ENCODE assay signal across 8 mouse cellular contexts in genomic region chr7:19523017-19523756, GRCm38 (mm10). TPM values are rescaled to one million over a fixed set of nuclear protein-coding genes. Genes with fewer than 3 reads are reported as not detected.
DNase-seq lines count a peak whose midpoint lies in the region; ATAC-seq and TF ChIP-seq lines count a peak whose summit lies in the region.

No protein-coding gene starts in this region.

- 12% methylated on average over 72 of the region's 72 CpGs for WGBS in heart, embryonic 13.5 days
- WGBS in embryonic facial prominence, embryonic 12.5 days: 17% methylated on average over 72 of the region's 72 CpGs
- 15% methylated on average over 72 of the region's 72 CpGs for WGBS in limb, embryonic 11.5 days
- 9% methylated on average over 72 of the region's 72 CpGs for WGBS in stomach, embryonic 14.5 days
- 3% methylated on average over 72 of the region's 72 CpGs for WGBS in cerebellum, adult 2 months

- H3K9ac ChIP-seq in heart, embryonic 13.5 days: peak overlapping the region; percentile 74
- H3K9ac ChIP-seq in embryonic facial prominence, embryonic 12.5 days: no peak overlapping the region; the same call in 1 of the 2 replicates
- no peak overlapping the region; the same call in 1 of the 2 replicates for H3K9ac ChIP-seq in limb, embryonic 11.5 days (ENCODE audit: low read length)
- no peak overlapping the region for H3K9ac ChIP-seq in stomach, embryonic 14.5 days (replicated peaks; ENCODE audit: low read depth, low read length)

- TF ChIP-seq CTCF in cerebellum, adult 2 months (IDR thresholded peaks at IDR 0.05; ENCODE audit: borderline replicate concordance, insufficient read depth, low read depth, low read length): no peak

- H3K27ac ChIP-seq in heart, embryonic 13.5 days (replicated peaks): no peak overlapping the region
- H3K27ac ChIP-seq in embryonic facial prominence, embryonic 12.5 days: no peak overlapping the region
- no peak overlapping the region for H3K27ac ChIP-seq in limb, embryonic 11.5 days (replicated peaks; ENCODE audit: low read depth, low read length)
- no peak overlapping the region for H3K27ac ChIP-seq in stomach, embryonic 14.5 days (ENCODE audit: low read length)
- H3K27ac ChIP-seq in cerebellum, adult 2 months (ENCODE audit: insufficient read depth, low read length): no peak overlapping the region

- peak overlapping the region; percentile 54 for H3K4me3 ChIP-seq in heart, embryonic 13.5 days
- peak overlapping the region; percentile 43 for H3K4me3 ChIP-seq in embryonic facial prominence, embryonic 12.5 days
- H3K4me3 ChIP-seq in limb, embryonic 11.5 days (ENCODE audit: low read depth, low read length): peak overlapping the region; percentile 28
- peak overlapping the region; percentile 37 for H3K4me3 ChIP-seq in stomach, embryonic 14.5 days (ENCODE audit: low read depth, low read length)
- H3K4me3 ChIP-seq in cerebellum, adult 2 months (replicated peaks; ENCODE audit: insufficient read depth, low read depth, low read length): no peak overlapping the region

- no peak for DNase-seq in heart, adult 8-10 months (ENCODE audit: low spot score)
- peak; percentile 26 for DNase-seq in CD4-positive helper T cell, adult 2 months (ENCODE audit: low read depth, low spot score)
- DNase-seq in limb, embryonic 11.5 days (ENCODE audit: low spot score): peak; percentile 55
- DNase-seq in gastrocnemius, postnatal 10 days: no peak
- no peak for DNase-seq in cerebellum, adult 2 months

- H3K9me3 ChIP-seq in heart, embryonic 13.5 days: no peaks in the 10 kb centered on the region
- 0 out of 2 replicates have a peak, but pooled peaks cover 2% of the 10 kb centered on the region for H3K9me3 ChIP-seq in embryonic facial prominence, embryonic 12.5 days
- no peaks in the 10 kb centered on the region; the same call in 1 of the 2 replicates for H3K9me3 ChIP-seq in limb, embryonic 11.5 days (ENCODE audit: control insufficient read depth, low read length)
- H3K9me3 ChIP-seq in stomach, embryonic 14.5 days (ENCODE audit: control insufficient read depth, low read depth, low read length): no peaks in the 10 kb centered on the region

- peaks cover 31% of the 10 kb centered on the region for H3K4me1 ChIP-seq in heart, embryonic 13.5 days
- H3K4me1 ChIP-seq in embryonic facial prominence, embryonic 12.5 days: peaks cover 26% of the 10 kb centered on the region
- H3K4me1 ChIP-seq in limb, embryonic 11.5 days (ENCODE audit: control insufficient read depth, insufficient read depth, low read length): peaks cover 23% of the 10 kb centered on the region
- peaks cover 17% of the 10 kb centered on the region for H3K4me1 ChIP-seq in stomach, embryonic 14.5 days (ENCODE audit: control insufficient read depth, insufficient read depth, low read length)
- peaks cover 15% of the 10 kb centered on the region for H3K4me1 ChIP-seq in cerebellum, adult 2 months (ENCODE audit: control insufficient read depth, insufficient read depth, low read length)

- TF ChIP-seq POLR2A in cerebellum, adult 2 months (IDR thresholded peaks at IDR 0.05; ENCODE audit: borderline replicate concordance, insufficient read depth, low read length): no peak

- no peaks in the 10 kb centered on the region for H3K36me3 ChIP-seq in heart, embryonic 13.5 days
- no peaks in the 10 kb centered on the region for H3K36me3 ChIP-seq in embryonic facial prominence, embryonic 12.5 days
- no peaks in the 10 kb centered on the region for H3K36me3 ChIP-seq in limb, embryonic 11.5 days (ENCODE audit: control insufficient read depth, insufficient read depth, low read length)
- no peaks in the 10 kb centered on the region for H3K36me3 ChIP-seq in stomach, embryonic 14.5 days (ENCODE audit: control insufficient read depth, insufficient read depth, low read length)

- peaks cover 82% of the 10 kb centered on the region for H3K27me3 ChIP-seq in heart, embryonic 13.5 days (replicated peaks)
- peaks cover 82% of the 10 kb centered on the region for H3K27me3 ChIP-seq in embryonic facial prominence, embryonic 12.5 days
- peaks cover 68% of the 10 kb centered on the region for H3K27me3 ChIP-seq in limb, embryonic 11.5 days (ENCODE audit: control insufficient read depth, insufficient read depth, low read length)
- peaks cover 57% of the 10 kb centered on the region for H3K27me3 ChIP-seq in stomach, embryonic 14.5 days (ENCODE audit: control insufficient read depth, insufficient read depth, low read length)
- H3K27me3 ChIP-seq in cerebellum, adult 2 months (ENCODE audit: control insufficient read depth, insufficient read depth, low read length): peaks cover 3% of the 10 kb centered on the region; the same call in 1 of the 2 replicates

- H3K4me2 ChIP-seq in heart, embryonic 13.5 days: peak overlapping the region; percentile 87
- H3K4me2 ChIP-seq in embryonic facial prominence, embryonic 12.5 days (replicated peaks): peak overlapping the region; percentile 82
- peak overlapping the region; percentile 77 for H3K4me2 ChIP-seq in limb, embryonic 11.5 days (ENCODE audit: low read depth, severe bottlenecking)
- H3K4me2 ChIP-seq in stomach, embryonic 14.5 days (replicated peaks; ENCODE audit: low read depth, low read length): peak overlapping the region; percentile 90

- ATAC-seq in heart, embryonic 13.5 days (ENCODE audit: extremely low read depth, insufficient number of reproducible peaks, low FRiP score, low TSS enrichment): no peak
- no peak for ATAC-seq in embryonic facial prominence, embryonic 12.5 days (ENCODE audit: insufficient number of reproducible peaks, insufficient read depth, low FRiP score, low TSS enrichment)
- no peak for ATAC-seq in limb, embryonic 11.5 days (ENCODE audit: insufficient number of reproducible peaks, low FRiP score, low TSS enrichment, low read depth)
- no peak for ATAC-seq in stomach, embryonic 14.5 days (ENCODE audit: insufficient number of reproducible peaks, insufficient read depth, low FRiP score, low read depth)

RNA-seq across cellular contexts. Expression of gene Nkpd1, which starts 5.5 kb away (rescaled TPM):
- polyA plus RNA-seq in heart, embryonic 13.5 days (2015; fragmentation: Nextera tagmentation; extraction: Ambion mirVana): 0.06 TPM in 1 of 2 replicates, not detected in the other
- total RNA-seq in heart, adult 8-10 months (2022): not detected
- 0.06 TPM in 1 of 2 replicates, not detected in the other for polyA plus RNA-seq in embryonic facial prominence, embryonic 12.5 days (2016; fragmentation: Nextera tagmentation; extraction: Ambion mirVana)
- 0.12 and 0.16 TPM in 2 replicates for polyA plus RNA-seq in limb, embryonic 11.5 days (2014; fragmentation: Nextera tagmentation; extraction: Ambion mirVana)
- polyA plus RNA-seq in stomach, embryonic 14.5 days (2014; fragmentation: Nextera tagmentation; extraction: Ambion mirVana): not detected in 2 replicates
- not detected for total RNA-seq in gastrocnemius, postnatal 10 days (2021)
- polyA plus RNA-seq in cerebellum, adult 2 months (2012; rRNA removed): 1.3 and 1.8 TPM in 2 replicates

RNA-seq across cellular contexts. Expression of gene Trappc6a, which starts 15.0 kb away (rescaled TPM):
- 71.4 and 77.4 TPM in 2 replicates for polyA plus RNA-seq in heart, embryonic 13.5 days (2015; fragmentation: Nextera tagmentation; extraction: Ambion mirVana)
- 10 to 100 TPM; 36.3 to 44.7 (median 37.2) TPM for total RNA-seq in heart, adult 8-10 months (2022)
- 61.7 and 63.5 TPM in 2 replicates for polyA plus RNA-seq in embryonic facial prominence, embryonic 12.5 days (2016; fragmentation: Nextera tagmentation; extraction: Ambion mirVana)
- 73.3 and 82.3 TPM in 2 replicates for polyA plus RNA-seq in limb, embryonic 11.5 days (2014; fragmentation: Nextera tagmentation; extraction: Ambion mirVana)
- polyA plus RNA-seq in stomach, embryonic 14.5 days (2014; fragmentation: Nextera tagmentation; extraction: Ambion mirVana): 83.4 and 89.0 TPM in 2 replicates
- 10 to 100 TPM; 24.6 to 26.5 TPM for total RNA-seq in gastrocnemius, postnatal 10 days (2021)
- 23.0 and 26.2 TPM in 2 replicates for polyA plus RNA-seq in cerebellum, adult 2 months (2012; rRNA removed)

RNA-seq across cellular contexts. Expression of gene Bloc1s3, which starts 15.0 kb away (rescaled TPM):
- 1.5 TPM in 2 replicates for polyA plus RNA-seq in heart, embryonic 13.5 days (2015; fragmentation: Nextera tagmentation; extraction: Ambion mirVana)
- 1 to 10 TPM; 2.2 to 3.1 (median 3.0) TPM for total RNA-seq in heart, adult 8-10 months (2022)
- 4.1 and 4.6 TPM in 2 replicates for polyA plus RNA-seq in embryonic facial prominence, embryonic 12.5 days (2016; fragmentation: Nextera tagmentation; extraction: Ambion mirVana)
- polyA plus RNA-seq in limb, embryonic 11.5 days (2014; fragmentation: Nextera tagmentation; extraction: Ambion mirVana): 2.3 and 2.7 TPM in 2 replicates
- polyA plus RNA-seq in stomach, embryonic 14.5 days (2014; fragmentation: Nextera tagmentation; extraction: Ambion mirVana): 0.74 and 1.3 TPM in 2 replicates
- 1 to 10 TPM; 2.2 to 2.4 TPM for total RNA-seq in gastrocnemius, postnatal 10 days (2021)
- 8.6 and 9.2 TPM in 2 replicates for polyA plus RNA-seq in cerebellum, adult 2 months (2012; rRNA removed)

RNA-seq across cellular contexts. Expression of gene Ppp1r37, which starts 39.7 kb away (rescaled TPM):
- 15.0 and 17.2 TPM in 2 replicates for polyA plus RNA-seq in heart, embryonic 13.5 days (2015; fragmentation: Nextera tagmentation; extraction: Ambion mirVana)
- 10 to 100 TPM; 61.6 to 72.9 (median 63.8) TPM for total RNA-seq in heart, adult 8-10 months (2022)
- 36.0 and 40.6 TPM in 2 replicates for polyA plus RNA-seq in embryonic facial prominence, embryonic 12.5 days (2016; fragmentation: Nextera tagmentation; extraction: Ambion mirVana)
- 3.9 and 5.5 TPM in 2 replicates for polyA plus RNA-seq in limb, embryonic 11.5 days (2014; fragmentation: Nextera tagmentation; extraction: Ambion mirVana)
- polyA plus RNA-seq in stomach, embryonic 14.5 days (2014; fragmentation: Nextera tagmentation; extraction: Ambion mirVana): 6.3 and 7.1 TPM in 2 replicates
- total RNA-seq in gastrocnemius, postnatal 10 days (2021): 10 to 100 TPM; 38.7 to 41.1 TPM
- 134 and 136 TPM in 2 replicates for polyA plus RNA-seq in cerebellum, adult 2 months (2012; rRNA removed)

RNA-seq across cellular contexts. Expression of gene Zfp296, which starts 53.9 kb away (rescaled TPM):
- 0.12 and 0.32 TPM in 2 replicates for polyA plus RNA-seq in heart, embryonic 13.5 days (2015; fragmentation: Nextera tagmentation; extraction: Ambion mirVana)
- total RNA-seq in heart, adult 8-10 months (2022): under 1 TPM; 0.25 to 0.84 (median 0.34) TPM
- 0.17 and 0.36 TPM in 2 replicates for polyA plus RNA-seq in embryonic facial prominence, embryonic 12.5 days (2016; fragmentation: Nextera tagmentation; extraction: Ambion mirVana)
- polyA plus RNA-seq in limb, embryonic 11.5 days (2014; fragmentation: Nextera tagmentation; extraction: Ambion mirVana): 0.21 and 0.52 TPM in 2 replicates
- polyA plus RNA-seq in stomach, embryonic 14.5 days (2014; fragmentation: Nextera tagmentation; extraction: Ambion mirVana): 1.2 and 2.1 TPM in 2 replicates
- total RNA-seq in gastrocnemius, postnatal 10 days (2021): under 1 TPM; 0.21 to 0.23 TPM
- polyA plus RNA-seq in cerebellum, adult 2 months (2012; rRNA removed): 3.4 and 4.0 TPM in 2 replicates

Comparison
In these comparisons a context has a peak if more than half of its experiments do, and no peak if none do; other contexts are left out.
1. DNase-seq: peak in CD4-positive helper T cell, adult 2 months (single experiment) and limb, embryonic 11.5 days (single experiment); none in heart, adult 8-10 months (single experiment), gastrocnemius, postnatal 10 days (single experiment) and cerebellum, adult 2 months (0 of 2).
2. Peak in every context shown above with its lines, with median percentiles within 50 percentile points of each other: H3K4me2 ChIP-seq.